Mouse (Mus musculus): ENCODE results near the gene Rsl24d1.

- TF ChIP-seq CTCF (conservative IDR thresholded peaks at IDR 0.05; ENCODE audit: insufficient read depth, insufficient read length, low read depth, low read length) (no peak), POLR2A (IDR thresholded peaks at IDR 0.05; ENCODE audit: low read depth, low read length) (no peak)
Observed at GRCm38 (mm10) chr9:73067086-73067485, 46.1 kb upstream of the Rsl24d1 start.
